Mouse (Mus musculus) forebrain, embryonic 11.5 days (tissue): ENCODE results near the gene Gpc2. TPM values are rescaled to one million over a fixed set of nuclear protein-coding genes. Genes with fewer than 3 reads are reported as not detected.

Experiments used
- ATAC-seq: fragments of 200-750 bp; cut with Nextera tagmentation; replicated peaks from 2 replicates; pipeline ENCODE4 v1.8.0; 2017; ENCODE audit warnings: moderate TSS enrichment; ENCODE audit not compliant: low FRiP score
- DNase-seq: peaks from one replicate; pipeline ENCODE4 v3.0.0-alpha.2; 2017; ENCODE audit warnings: low spot score
- H3K27ac ChIP-seq: fragments of 300-500 bp; sonication (generic); 2 replicates; pipeline ENCODE4 v1.5.1; 2014; ENCODE audit warnings: low read depth, low read length
- H3K27me3 ChIP-seq: fragments of 300-500 bp; sonication (generic); 2 replicates; pipeline ENCODE4 v1.6.1; 2014; ENCODE audit warnings: mild to moderate bottlenecking, low read length, mixed read lengths; ENCODE audit not compliant: control insufficient read depth, insufficient read depth
- H3K36me3 ChIP-seq: fragments of 300-500 bp; sonication (generic); 2 replicates; pipeline ENCODE4 v1.6.1; 2014; ENCODE audit warnings: mild to moderate bottlenecking, low read length, moderate library complexity, mixed read lengths; ENCODE audit not compliant: control insufficient read depth, insufficient read depth
- H3K4me1 ChIP-seq: fragments of 300-500 bp; sonication (generic); replicated peaks from 2 replicates; pipeline ENCODE4 v1.6.1; 2014; ENCODE audit warnings: low read length, mixed read lengths; ENCODE audit not compliant: control insufficient read depth, insufficient read depth
- H3K4me2 ChIP-seq: fragments of 300-500 bp; sonication (generic); 2 replicates; pipeline ENCODE4 v1.6.1; 2014; ENCODE audit warnings: low read depth, mild to moderate bottlenecking, low read length, moderate library complexity, mixed read lengths; ENCODE audit not compliant: severe bottlenecking
- H3K4me3 ChIP-seq: fragments of 300-500 bp; sonication (generic); 2 replicates; pipeline ENCODE4 v1.5.1; 2014; ENCODE audit warnings: low read depth, low read length
- H3K9ac ChIP-seq: fragments of 300-500 bp; sonication (generic); 2 replicates; pipeline ENCODE4 v1.6.1; 2014; ENCODE audit warnings: low read length
- H3K9me3 ChIP-seq: fragments of 300-500 bp; sonication (generic); 2 replicates; pipeline ENCODE4 v1.6.1; 2016; ENCODE audit warnings: low read length, mixed read lengths; ENCODE audit not compliant: control insufficient read depth
- WGBS: fragments of 180-500 bp; shearing (Covaris S2); extraction: QIAGEN DNeasy Blood & Tissue Kit; methylation state at CpG from one replicate; pipeline ENCODE4 v1.1.7; 2014; 5-methylcytosine and 5-hydroxymethylcytosine counted together
- polyA plus RNA-seq: library from polyadenylated mRNA; unstranded; fragments of >200 nt; fragmentation: Nextera tagmentation; extraction: Ambion mirVana; gene quantifications from 2 replicates; pipeline ENCODE4 v1.2.1, GENCODE M21; 2014

Gpc2 gene
- polyA plus RNA-seq, 1 experiment from 2014 or later, result 14.7 TPM

- H3K9ac ChIP-seq, result no peak overlapping the region
- no peak for ATAC-seq
- H3K4me3 ChIP-seq, result no peak overlapping the region
- no peak overlapping the region for H3K27ac ChIP-seq
- WGBS, result 87% methylated on average over 12 of the region's 12 CpGs
- H3K4me2 ChIP-seq, result no peak overlapping the region
- H3K9me3 ChIP-seq, result no peaks in the 10 kb centered on the region
- DNase-seq, result no peak
- H3K4me1 ChIP-seq, result peaks cover 1% of the 10 kb centered on the region
- H3K27me3 ChIP-seq, result no peaks in the 10 kb centered on the region
- H3K36me3 ChIP-seq, result no peaks in the 10 kb centered on the region
Observed at GRCm38 (mm10) chr5:138251144-138251543, 28.7 kb downstream of the Gpc2 start.

GRCm38 (mm10) chr5:138241511-138241910 is 38.3 kb downstream of the Gpc2 start:
- Histone ChIP-seq H3K36me3 (no peaks in the 10 kb centered on the region), H3K9ac (no peak overlapping the region), H3K4me1 (no peaks in the 10 kb centered on the region), H3K27me3 (no peaks in the 10 kb centered on the region), H3K27ac (no peak overlapping the region), H3K4me3 (no peak overlapping the region), H3K4me2 (no peak overlapping the region), H3K9me3 (no peaks in the 10 kb centered on the region)
- no peak for ATAC-seq
- DNase-seq, result no peak
- 52% methylated on average over 2 of the region's 2 CpGs for WGBS

- DNase-seq (no peak), ATAC-seq (no peak)
- Histone ChIP-seq H3K4me2 (no peak overlapping the region), H3K9me3 (no peaks in the 10 kb centered on the region), H3K27ac (no peak overlapping the region), H3K9ac (no peak overlapping the region), H3K36me3 (no peaks in the 10 kb centered on the region), H3K4me3 (no peak overlapping the region), H3K27me3 (no peaks in the 10 kb centered on the region), H3K4me1 (no peaks in the 10 kb centered on the region)
Observed at GRCm38 (mm10) chr5:138234224-138234623, 45.6 kb downstream of the Gpc2 start.

GRCm38 (mm10) chr5:138233778-138234177 is 46.0 kb downstream of the Gpc2 start:
- Histone ChIP-seq H3K36me3 (no peaks in the 10 kb centered on the region), H3K27me3 (no peaks in the 10 kb centered on the region), H3K9ac (no peak overlapping the region), H3K27ac (no peak overlapping the region), H3K4me3 (no peak overlapping the region), H3K4me1 (no peaks in the 10 kb centered on the region), H3K9me3 (no peaks in the 10 kb centered on the region), H3K4me2 (no peak overlapping the region)
- no peak for ATAC-seq
- WGBS, result 89% methylated on average over 2 of the region's 2 CpGs
- no peak for DNase-seq

GRCm38 (mm10) chr5:138229511-138229910 is 50.3 kb downstream of the Gpc2 start:
- no peak for ATAC-seq
- DNase-seq, result no peak
- Histone ChIP-seq H3K27me3 (no peaks in the 10 kb centered on the region), H3K9me3 (no peaks in the 10 kb centered on the region), H3K4me3 (no peak overlapping the region), H3K9ac (no peak overlapping the region), H3K4me2 (no peak overlapping the region), H3K27ac (no peak overlapping the region), H3K4me1 (no peaks in the 10 kb centered on the region), H3K36me3 (no peaks in the 10 kb centered on the region)
- 88% methylated on average over 3 of the region's 3 CpGs for WGBS

GRCm38 (mm10) chr5:138228026-138228425 is 51.8 kb downstream of the Gpc2 start:
- H3K27me3 ChIP-seq, result no peaks in the 10 kb centered on the region
- ATAC-seq (no peak), DNase-seq (no peak)
- no peak overlapping the region for H3K9ac ChIP-seq
- H3K4me3 ChIP-seq, result no peak overlapping the region
- 54% methylated on average over 3 of the region's 3 CpGs for WGBS
- H3K27ac ChIP-seq, result no peak overlapping the region
- no peaks in the 10 kb centered on the region for H3K36me3 ChIP-seq
- H3K9me3 ChIP-seq, result no peaks in the 10 kb centered on the region
- no peak overlapping the region for H3K4me2 ChIP-seq
- no peaks in the 10 kb centered on the region for H3K4me1 ChIP-seq

GRCm38 (mm10) chr5:138227367-138227766 is 52.4 kb downstream of the Gpc2 start:
- H3K36me3 ChIP-seq, result no peaks in the 10 kb centered on the region
- WGBS, result 79% methylated on average over 2 of the region's 2 CpGs
- no peaks in the 10 kb centered on the region for H3K27me3 ChIP-seq
- H3K4me2 ChIP-seq, result no peak overlapping the region
- ATAC-seq, result no peak
- H3K9ac ChIP-seq, result no peak overlapping the region
- no peak overlapping the region for H3K4me3 ChIP-seq
- no peaks in the 10 kb centered on the region for H3K4me1 ChIP-seq
- no peaks in the 10 kb centered on the region for H3K9me3 ChIP-seq
- no peak for DNase-seq
- H3K27ac ChIP-seq, result no peak overlapping the region

GRCm38 (mm10) chr5:138226491-138226890 is 53.3 kb downstream of the Gpc2 start:
- Histone ChIP-seq H3K4me3 (no peak overlapping the region), H3K4me1 (no peaks in the 10 kb centered on the region), H3K27me3 (no peaks in the 10 kb centered on the region), H3K27ac (no peak overlapping the region), H3K4me2 (no peak overlapping the region), H3K9me3 (no peaks in the 10 kb centered on the region), H3K9ac (no peak overlapping the region), H3K36me3 (no peaks in the 10 kb centered on the region)
- ATAC-seq (no peak), DNase-seq (no peak)
- 78% methylated on average over 4 of the region's 4 CpGs for WGBS

- Histone ChIP-seq H3K27me3 (no peaks in the 10 kb centered on the region), H3K4me1 (no peaks in the 10 kb centered on the region), H3K36me3 (no peaks in the 10 kb centered on the region), H3K4me2 (no peak within 1 kb of the TSS), H3K9me3 (no peaks in the 10 kb centered on the region), H3K9ac (no peak within 1 kb of the TSS), H3K27ac (no peak within 1 kb of the TSS), H3K4me3 (no peak within 1 kb of the TSS)
- ATAC-seq (no peak), DNase-seq (no peak)
- WGBS, result 49% methylated on average over 2 of the region's 2 CpGs
Observed at GRCm38 (mm10) chr5:138225700-138226099, 54.1 kb downstream of the Gpc2 start, which contains the start of gene Nxpe5. Nxpe5 (plus strand) TSS chr5:138225898.
